Comparison of ENCODE assay signal across 8 mouse cellular contexts in genomic region chr14:22578224-22578623, GRCm38 (mm10).
A peak's percentile ranks its signal among the peaks of the same experiment; 100 is the strongest.
DNase-seq lines count a peak whose midpoint lies in the region; ATAC-seq and TF ChIP-seq lines count a peak whose summit lies in the region.

No protein-coding gene starts in this region.

- H3K4me2 ChIP-seq in limb, embryonic 11.5 days (ENCODE audit: low read depth, severe bottlenecking), result 0 out of 2 replicates have a peak overlapping the region, but pooled peaks have one; percentile 15

- H3K27ac ChIP-seq in heart, adult 2 months, result no peak overlapping the region
- H3K27ac ChIP-seq in limb, embryonic 11.5 days (replicated peaks; ENCODE audit: low read depth, low read length), result no peak overlapping the region

- DNase-seq in CD4-positive, CD25-positive, alpha-beta regulatory T cell, adult 2 months (ENCODE audit: low read depth, low spot score), result peak; percentile 64
- DNase-seq in embryo, embryonic 11.5 days (ENCODE audit: low read depth, low spot score), result peak; percentile 82
- DNase-seq in heart, adult 2 months, result peak; percentile 69 to 84
- DNase-seq in kidney, adult 8-10 months, result peak; percentile 88 to 94
- DNase-seq in limb, embryonic 11.5 days (ENCODE audit: low spot score), result peak; percentile 92
- peak; percentile 12 to 45 for DNase-seq in spleen, postnatal 36 days (ENCODE audit: low spot score in 2 of 2)

- no peak for TF ChIP-seq POLR2A in heart, adult 2 months (IDR thresholded peaks at IDR 0.05; ENCODE audit: insufficient read depth, low read depth, low read length)

- TF ChIP-seq EP300 in heart, adult 2 months (IDR thresholded peaks at IDR 0.05; ENCODE audit: insufficient read depth, low read depth, low read length), result peak; percentile 73

- peak; percentile 97 for TF ChIP-seq CTCF in heart, adult 2 months (IDR thresholded peaks at IDR 0.05)

- H3K27me3 ChIP-seq in heart, adult 2 months (ENCODE audit: control insufficient read depth, insufficient read depth, low read length), result no peaks in the 10 kb centered on the region
- H3K27me3 ChIP-seq in limb, embryonic 11.5 days (ENCODE audit: control insufficient read depth, insufficient read depth, low read length), result 0 out of 2 replicates have a peak, but pooled peaks cover 4% of the 10 kb centered on the region

- H3K4me3 ChIP-seq in heart, adult 2 months, result no peak overlapping the region
- no peak overlapping the region for H3K4me3 ChIP-seq in limb, embryonic 11.5 days (ENCODE audit: low read depth, low read length)

- no peak overlapping the region for H3K9ac ChIP-seq in heart, adult 2 months (ENCODE audit: low read depth, low read length)
- no peak overlapping the region for H3K9ac ChIP-seq in limb, embryonic 11.5 days (ENCODE audit: low read length)

- no peaks in the 10 kb centered on the region for H3K4me1 ChIP-seq in heart, adult 2 months (ENCODE audit: control insufficient read depth, insufficient read depth, low read length)
- H3K4me1 ChIP-seq in limb, embryonic 11.5 days (ENCODE audit: control insufficient read depth, insufficient read depth, low read length), result peaks cover 30% of the 10 kb centered on the region

- intact Hi-C loops in heart, adult 2 months (cut with DNase I), result loop anchor here (1.0 to 10.0 kb wide), 6 partner anchors 204 to 827 kb away; no protein-coding TSS in a partner anchor

- H3K36me3 ChIP-seq in heart, adult 2 months (ENCODE audit: control insufficient read depth, insufficient read depth, low read length), result no peaks in the 10 kb centered on the region
- no peaks in the 10 kb centered on the region for H3K36me3 ChIP-seq in limb, embryonic 11.5 days (ENCODE audit: control insufficient read depth, insufficient read depth, low read length)

- H3K79me2 ChIP-seq in heart, adult 2 months (replicated peaks; ENCODE audit: control insufficient read depth, insufficient read depth, low read length), result no peaks in the 10 kb centered on the region

- H3K9me3 ChIP-seq in limb, embryonic 11.5 days (ENCODE audit: control insufficient read depth, low read length), result no peaks in the 10 kb centered on the region

- ATAC-seq in CD4-positive, CD25-positive, alpha-beta regulatory T cell, adult 4 months, result no peak
- ATAC-seq in limb, embryonic 11.5 days (ENCODE audit: insufficient number of reproducible peaks, low FRiP score, low TSS enrichment, low read depth), result no peak
- ATAC-seq in monocyte, adult 5-6 weeks (replicated peaks; ENCODE audit: insufficient number of reproducible peaks, low FRiP score, low TSS enrichment, poor library complexity, severe bottlenecking), result peak; percentile 63

- 17% methylated on average over 6 of the region's 6 CpGs for WGBS in heart, adult 2 months
- 16% methylated on average over 6 of the region's 6 CpGs for WGBS in limb, embryonic 11.5 days

Comparison
In these comparisons a context has a peak if more than half of its experiments do, and no peak if none do; other contexts are left out.
1. DNase-seq: peak in every context shown above with its lines; median percentile 92 in limb, embryonic 11.5 days; 91 in kidney, adult 8-10 months; 82 in embryo, embryonic 11.5 days; 76 in heart, adult 2 months; 64 in CD4-positive, CD25-positive, alpha-beta regulatory T cell, adult 2 months; 28 in spleen, postnatal 36 days.